ENCODE assay signal across 8 mouse cellular contexts in genomic region chr15:79687175-79687574, GRCm38 (mm10). TPM values are rescaled to one million over a fixed set of nuclear protein-coding genes. Genes with fewer than 3 reads are reported as not detected.
A peak's percentile ranks its signal among the peaks of the same experiment; 100 is the strongest.
DNase-seq lines count a peak whose midpoint lies in the region; ATAC-seq and TF ChIP-seq lines count a peak whose summit lies in the region.

No protein-coding gene starts in this region.

- peaks cover 61% of the 10 kb centered on the region for H3K4me1 ChIP-seq in heart, embryonic 16.5 days (ENCODE audit: control insufficient read depth, insufficient read depth, low read length)
- H3K4me1 ChIP-seq in lung, postnatal 0 days (ENCODE audit: insufficient read depth, low read depth, low read length) = peaks cover 30% of the 10 kb centered on the region

- peak overlapping the region; percentile 96 for H3K27ac ChIP-seq in heart, embryonic 16.5 days (ENCODE audit: low read length)
- H3K27ac ChIP-seq in lung, postnatal 0 days (ENCODE audit: low read length) = peak overlapping the region; percentile 98

- peak overlapping the region; percentile 73 for H3K4me3 ChIP-seq in heart, embryonic 16.5 days (ENCODE audit: low read length)
- H3K4me3 ChIP-seq in lung, postnatal 0 days (ENCODE audit: low read depth, low read length) = peak overlapping the region; percentile 63

- no peaks in the 10 kb centered on the region for H3K9me3 ChIP-seq in heart, embryonic 16.5 days (replicated peaks; ENCODE audit: control insufficient read depth, low read length)
- no peaks in the 10 kb centered on the region for H3K9me3 ChIP-seq in lung, postnatal 0 days (ENCODE audit: low read length)

- WGBS in heart, embryonic 16.5 days = under 1% methylated on average over 33 of the region's 33 CpGs
- WGBS in lung, postnatal 0 days = 2% methylated on average over 33 of the region's 33 CpGs

- no peaks in the 10 kb centered on the region for H3K27me3 ChIP-seq in heart, embryonic 16.5 days (ENCODE audit: control insufficient read depth, insufficient read depth, low read length)
- H3K27me3 ChIP-seq in lung, postnatal 0 days (replicated peaks; ENCODE audit: insufficient read depth, low read length) = no peaks in the 10 kb centered on the region

- peak; percentile 64 for DNase-seq in adrenal gland, postnatal 14 days
- no peak for DNase-seq in adrenal gland, postnatal 25 days
- peak; percentile 53 for DNase-seq in ovary, postnatal 10 days (ENCODE audit: low spot score)
- DNase-seq in ovary, adult 18-20 months (ENCODE audit: low spot score) = no peak
- DNase-seq in lung, postnatal 0 days (ENCODE audit: low spot score) = peak; percentile 49
- no peak for DNase-seq in yolk sac, embryonic 10.5 days (ENCODE audit: low spot score)
- no peak for DNase-seq in urinary bladder, postnatal 25 days (ENCODE audit: low spot score)

- H3K4me2 ChIP-seq in heart, embryonic 16.5 days (ENCODE audit: low read depth, low read length) = peak overlapping the region; percentile 95
- peak overlapping the region; percentile 66 for H3K4me2 ChIP-seq in lung, postnatal 0 days (replicated peaks; ENCODE audit: low read depth, low read length)

- TF ChIP-seq CTCF in lung, postnatal 0 days (IDR thresholded peaks at IDR 0.05) = no peak

- peak overlapping the region; percentile 94 for H3K9ac ChIP-seq in heart, embryonic 16.5 days (ENCODE audit: low read length)
- peak overlapping the region; percentile 58 for H3K9ac ChIP-seq in lung, postnatal 0 days (replicated peaks; ENCODE audit: low read depth)

- TF ChIP-seq EP300 in lung, postnatal 0 days (IDR thresholded peaks at IDR 0.05) = no peak

- no peak for ATAC-seq in heart, embryonic 16.5 days (replicated peaks; ENCODE audit: extremely low read depth, insufficient read depth, low FRiP score)
- ATAC-seq in lung, postnatal 0 days = no peak

- H3K36me3 ChIP-seq in heart, embryonic 16.5 days (ENCODE audit: control insufficient read depth, insufficient read depth) = no peaks in the 10 kb centered on the region
- no peaks in the 10 kb centered on the region for H3K36me3 ChIP-seq in lung, postnatal 0 days (ENCODE audit: insufficient read depth, low read length)

RNA-seq across cellular contexts. Expression of gene Josd1, which starts 0.5 kb away (rescaled TPM):
- 38.0 and 43.9 TPM in 2 replicates for total RNA-seq in adrenal gland, postnatal 14 days (2021)
- 26.8 and 27.9 TPM in 2 replicates for total RNA-seq in adrenal gland, postnatal 25 days (2021)
- polyA plus RNA-seq in heart, embryonic 16.5 days (2015; fragmentation: Nextera tagmentation; extraction: Ambion mirVana) = 22.3 and 23.2 TPM in 2 replicates
- polyA plus RNA-seq in lung, postnatal 0 days (2015; fragmentation: Nextera tagmentation; extraction: Ambion mirVana) = 12.7 and 13.9 TPM in 2 replicates

RNA-seq across cellular contexts. Expression of gene Gtpbp1, which starts 3.5 kb away (rescaled TPM):
- 26.1 and 35.8 TPM in 2 replicates for total RNA-seq in adrenal gland, postnatal 14 days (2021)
- 30.1 and 34.7 TPM in 2 replicates for total RNA-seq in adrenal gland, postnatal 25 days (2021)
- polyA plus RNA-seq in heart, embryonic 16.5 days (2015; fragmentation: Nextera tagmentation; extraction: Ambion mirVana) = 29.4 and 30.3 TPM in 2 replicates
- polyA plus RNA-seq in lung, postnatal 0 days (2015; fragmentation: Nextera tagmentation; extraction: Ambion mirVana) = 16.9 and 17.9 TPM in 2 replicates

RNA-seq across cellular contexts. Expression of gene Tomm22, which starts 16.5 kb away (rescaled TPM):
- total RNA-seq in adrenal gland, postnatal 14 days (2021) = 116 and 120 TPM in 2 replicates
- total RNA-seq in adrenal gland, postnatal 25 days (2021) = 82.7 and 113 TPM in 2 replicates
- polyA plus RNA-seq in heart, embryonic 16.5 days (2015; fragmentation: Nextera tagmentation; extraction: Ambion mirVana) = 245 and 258 TPM in 2 replicates
- polyA plus RNA-seq in lung, postnatal 0 days (2015; fragmentation: Nextera tagmentation; extraction: Ambion mirVana) = 167 and 168 TPM in 2 replicates

RNA-seq across cellular contexts. Expression of gene Cby1, which starts 28.2 kb away (rescaled TPM):
- total RNA-seq in adrenal gland, postnatal 14 days (2021) = 21.9 and 24.8 TPM in 2 replicates
- 15.0 and 24.5 TPM in 2 replicates for total RNA-seq in adrenal gland, postnatal 25 days (2021)
- polyA plus RNA-seq in heart, embryonic 16.5 days (2015; fragmentation: Nextera tagmentation; extraction: Ambion mirVana) = 59.5 and 59.8 TPM in 2 replicates
- polyA plus RNA-seq in lung, postnatal 0 days (2015; fragmentation: Nextera tagmentation; extraction: Ambion mirVana) = 43.5 and 45.3 TPM in 2 replicates

RNA-seq across cellular contexts. Expression of gene Fam227a, which starts 28.4 kb away (rescaled TPM):
- 2.6 and 4.8 TPM in 2 replicates for total RNA-seq in adrenal gland, postnatal 14 days (2021)
- total RNA-seq in adrenal gland, postnatal 25 days (2021) = 2.9 and 4.1 TPM in 2 replicates
- polyA plus RNA-seq in heart, embryonic 16.5 days (2015; fragmentation: Nextera tagmentation; extraction: Ambion mirVana) = 0.75 and 1.1 TPM in 2 replicates
- polyA plus RNA-seq in lung, postnatal 0 days (2015; fragmentation: Nextera tagmentation; extraction: Ambion mirVana) = 1.2 and 1.3 TPM in 2 replicates

Comparison
In these comparisons a context has a peak if more than half of its experiments do, and no peak if none do; other contexts are left out.
1. DNase-seq: peak in adrenal gland, postnatal 14 days (single experiment), ovary, postnatal 10 days (single experiment) and lung, postnatal 0 days (single experiment); none in adrenal gland, postnatal 25 days (single experiment), ovary, adult 18-20 months (single experiment), yolk sac, embryonic 10.5 days (single experiment) and urinary bladder, postnatal 25 days (single experiment).